Mouse (Mus musculus): ENCODE measurements at regions not wholly inside any gene's neighbourhood (a gene's known extent, or its start where the extent isn't known, plus 50 kb on each side); places are given as distances from the start of the nearest gene placed in this dataset.
A peak's percentile ranks its signal among the peaks of the same experiment; 100 is the strongest.

- DNase-seq: no peak
Measured at GRCm38 (mm10) chr2:28349911-28350310, 96.7 kb upstream of the Ppp1r26 start.

- no peak for DNase-seq
Measured at GRCm38 (mm10) chr2:28351445-28351844, 95.2 kb upstream of the Ppp1r26 start.

GRCm38 (mm10) chr2:28352903-28353302 is 93.7 kb upstream of the Ppp1r26 start:
- DNase-seq: no peak

- DNase-seq: no peak
Measured at GRCm38 (mm10) chr2:28362199-28362598, 84.4 kb upstream of the Ppp1r26 start.

GRCm38 (mm10) chr2:28364623-28365022 is 82.0 kb upstream of the Ppp1r26 start:
- DNase-seq: no peak

GRCm38 (mm10) chr2:28365756-28366155 is 80.8 kb upstream of the Ppp1r26 start:
- no peak for DNase-seq

GRCm38 (mm10) chr2:28374838-28375237 is 71.8 kb upstream of the Ppp1r26 start:
- DNase-seq: peak; percentile 76 to 82

- DNase-seq: no peak
Measured at GRCm38 (mm10) chr2:28377948-28378822, 68.4 kb upstream of the Ppp1r26 start.

- no peak for DNase-seq
Measured at GRCm38 (mm10) chr2:28382051-28382802, 64.4 kb upstream of the Ppp1r26 start.

GRCm38 (mm10) chr2:28384875-28385274 is 61.7 kb upstream of the Ppp1r26 start:
- no peak for DNase-seq

- no peak for DNase-seq
Measured at GRCm38 (mm10) chr2:28386784-28387183, 59.8 kb upstream of the Ppp1r26 start.

- no peak for DNase-seq
Measured at GRCm38 (mm10) chr2:28387422-28387836, 59.2 kb upstream of the Ppp1r26 start.

GRCm38 (mm10) chr2:28387926-28388325 is 58.7 kb upstream of the Ppp1r26 start:
- DNase-seq: no peak

- no peak for DNase-seq
Measured at GRCm38 (mm10) chr2:28389703-28390102, 56.9 kb upstream of the Ppp1r26 start.

- no peak for DNase-seq
Measured at GRCm38 (mm10) chr2:28395391-28395790, 51.2 kb upstream of the Ppp1r26 start.
